Mouse (Mus musculus): Measurements from ENCODE around the gene Syap1. TPM values are rescaled to one million over a fixed set of nuclear protein-coding genes. Genes with fewer than 3 reads are reported as not detected.
A peak's percentile ranks its signal among the peaks of the same experiment; 100 is the strongest.
"Not testable (repeated sequence)": the region's sequence is repeated elsewhere in the genome, so short reads cannot be mapped to it uniquely, and the experiment has no call there.

Gene Syap1
- 10 to 100 TPM; 34.0 TPM for total RNA-seq (2021)

- peak; percentile 88 for DNase-seq
- intact Hi-C loops (cut with DNase I) = no loop called here
Measured at GRCm38 (mm10) chrX:162887931-162888511, at the start of gene Syap1. Gene Syap1 (minus strand): TSS chrX:162888447.

GRCm38 (mm10) chrX:162931467-162931866 lies 43.2 kb upstream of the Syap1 start:
- intact Hi-C loops (cut with DNase I) = loop anchor here (10.0 kb wide), 1 partner anchor 1013 kb away; no protein-coding TSS in a partner anchor

GRCm38 (mm10) chrX:162921487-162922125 lies 33.4 kb upstream of the Syap1 start:
- intact Hi-C loops (cut with DNase I) = no loop called here
- DNase-seq = no peak

More at GRCm38 (mm10) chrX:162931467-162931866, 43.2 kb upstream of the Syap1 start:
- no peak for DNase-seq

- peak; percentile 34 for DNase-seq
- intact Hi-C loops (cut with DNase I) = no loop called here
Measured at GRCm38 (mm10) chrX:162915697-162916096, 27.4 kb upstream of the Syap1 start.

- intact Hi-C loops (cut with DNase I) = no loop called here
- no peak for DNase-seq
Measured at GRCm38 (mm10) chrX:162913651-162914050, 25.4 kb upstream of the Syap1 start.

- intact Hi-C loops (cut with DNase I) = no loop called here
- no peak for DNase-seq
Measured at GRCm38 (mm10) chrX:162907554-162907953, 19.3 kb upstream of the Syap1 start.

- intact Hi-C loops (cut with DNase I) = no loop called here
- DNase-seq = peak; percentile 13
Measured at GRCm38 (mm10) chrX:162902040-162902734, 13.9 kb upstream of the Syap1 start.

GRCm38 (mm10) chrX:162901371-162902039 lies 13.3 kb upstream of the Syap1 start:
- DNase-seq = peak; percentile 76
- intact Hi-C loops (cut with DNase I) = no loop called here

- DNase-seq = no peak
- intact Hi-C loops (cut with DNase I) = no loop called here
Measured at GRCm38 (mm10) chrX:162900938-162901337, 12.7 kb upstream of the Syap1 start, which contains the start of gene Ctps2. Gene Ctps2 (plus strand): TSS chrX:162901238.

GRCm38 (mm10) chrX:162888575-162889223 lies 452 bp upstream of the Syap1 start:
- intact Hi-C loops (cut with DNase I); DNase-seq: not testable (repeated sequence)

- intact Hi-C loops (cut with DNase I) = no loop called here
- DNase-seq = no peak
Measured at GRCm38 (mm10) chrX:162878236-162878635, 10.0 kb downstream of the Syap1 start.

GRCm38 (mm10) chrX:162873761-162874160 lies 14.5 kb downstream of the Syap1 start:
- intact Hi-C loops (cut with DNase I) = no loop called here
- no peak for DNase-seq

- peak; percentile 8 for DNase-seq
Measured at GRCm38 (mm10) chrX:162871734-162872517, 16.3 kb downstream of the Syap1 start.

GRCm38 (mm10) chrX:162868294-162868965 lies 19.8 kb downstream of the Syap1 start:
- intact Hi-C loops (cut with DNase I) = no loop called here
- no peak for DNase-seq

More at GRCm38 (mm10) chrX:162871734-162872517, 16.3 kb downstream of the Syap1 start:
- intact Hi-C loops (cut with DNase I) = no loop called here

GRCm38 (mm10) chrX:162848682-162849081 lies 39.6 kb downstream of the Syap1 start:
- DNase-seq = no peak
- intact Hi-C loops (cut with DNase I) = no loop called here

- DNase-seq = no peak
- intact Hi-C loops (cut with DNase I) = no loop called here
Measured at GRCm38 (mm10) chrX:162845531-162845930, 42.7 kb downstream of the Syap1 start.

GRCm38 (mm10) chrX:162844447-162845100 lies 43.7 kb downstream of the Syap1 start:
- DNase-seq = peak; percentile 11
- intact Hi-C loops (cut with DNase I) = no loop called here

GRCm38 (mm10) chrX:162832101-162832500 lies 56.1 kb downstream of the Syap1 start:
- DNase-seq = no peak
- intact Hi-C loops (cut with DNase I) = no loop called here

- no peak for DNase-seq
- intact Hi-C loops (cut with DNase I) = no loop called here
Measured at GRCm38 (mm10) chrX:162831542-162831941, 56.7 kb downstream of the Syap1 start.

Data from left cerebral cortex, postnatal 4 days (tissue).